8 mouse cellular contexts compared by ENCODE assay signal in genomic region chr13:93718948-93719347, GRCm38 (mm10). TPM values are rescaled to one million over a fixed set of nuclear protein-coding genes. Genes with fewer than 3 reads are reported as not detected.
DNase-seq lines count a peak whose midpoint lies in the region; ATAC-seq and TF ChIP-seq lines count a peak whose summit lies in the region.

No protein-coding gene starts in this region.

- peak in 1 of 2 experiments; percentile 16 for DNase-seq in spleen, adult 2 months (ENCODE audit: low read depth in 1 of 2, low spot score in 2 of 2)
- DNase-seq in spleen, adult 12 weeks (ENCODE audit: low spot score), result no peak
- DNase-seq in c-Kit-positive CD71-negative TER-119-negative erythroid progenitor cells, embryonic 14.5 days (ENCODE audit: low read depth), result peak; percentile 48
- DNase-seq in fibroblast of lung, adult 2 months (ENCODE audit: low read depth), result peak; percentile 14
- peak; percentile 85 for DNase-seq in kidney, postnatal 10 days
- DNase-seq in liver, postnatal 0 days, result peak; percentile 75
- DNase-seq in retina, postnatal 7 days (ENCODE audit: low read depth, low spot score), result peak; percentile 54

- no peak overlapping the region for H3K4me2 ChIP-seq in liver, postnatal 0 days (ENCODE audit: low read depth, low read length)

- no peak for TF ChIP-seq EP300 in liver, postnatal 0 days (IDR thresholded peaks at IDR 0.05; ENCODE audit: low read depth)

- no peak for ATAC-seq in liver, postnatal 0 days
- ATAC-seq in inflammation-experienced regulatory T-cells, adult 6 months, result no peak

- no peaks in the 10 kb centered on the region for H3K4me1 ChIP-seq in spleen, adult 2 months (ENCODE audit: control insufficient read depth, insufficient read depth, insufficient read length)
- H3K4me1 ChIP-seq in liver, postnatal 0 days (ENCODE audit: insufficient read depth), result no peaks in the 10 kb centered on the region

- H3K4me3 ChIP-seq in spleen, adult 2 months (ENCODE audit: extremely low read depth, insufficient read depth, insufficient read length), result no peak overlapping the region
- no peak overlapping the region for H3K4me3 ChIP-seq in liver, postnatal 0 days (ENCODE audit: low read depth, low read length)

- no peaks in the 10 kb centered on the region for H3K9me3 ChIP-seq in liver, postnatal 0 days (ENCODE audit: low read length)

- no peaks in the 10 kb centered on the region for H3K27me3 ChIP-seq in spleen, adult 2 months (ENCODE audit: control insufficient read depth, insufficient read depth, low read length)
- H3K27me3 ChIP-seq in liver, postnatal 0 days (ENCODE audit: insufficient read depth, low read length), result no peaks in the 10 kb centered on the region

- TF ChIP-seq POLR2A in spleen, adult 2 months (IDR thresholded peaks at IDR 0.05; ENCODE audit: low read depth, low read length), result no peak

- WGBS in spleen, adult 2 months, result 4% methylated on average over 7 of the region's 7 CpGs
- 3% methylated on average over 7 of the region's 7 CpGs for WGBS in liver, postnatal 0 days (ENCODE audit: insufficient replicate concordance)

- no peak overlapping the region for H3K9ac ChIP-seq in liver, postnatal 0 days (replicated peaks)

- TF ChIP-seq CTCF in spleen, adult 2 months (IDR thresholded peaks at IDR 0.05; ENCODE audit: extremely low read depth, insufficient read depth, insufficient read length, insufficient replicate concordance), result peak; percentile 46; the same call in 1 of the 2 replicates
- peak; percentile 79 for TF ChIP-seq CTCF in liver, postnatal 0 days (IDR thresholded peaks at IDR 0.05; ENCODE audit: low read depth)

- no peaks in the 10 kb centered on the region for H3K36me3 ChIP-seq in spleen, adult 2 months (ENCODE audit: control insufficient read depth, insufficient read depth, low read length)
- no peaks in the 10 kb centered on the region for H3K36me3 ChIP-seq in liver, postnatal 0 days (replicated peaks; ENCODE audit: insufficient read depth, low read length)

- no peak overlapping the region for H3K27ac ChIP-seq in spleen, adult 2 months (ENCODE audit: insufficient read depth, low read length)
- no peak overlapping the region for H3K27ac ChIP-seq in liver, postnatal 0 days (ENCODE audit: low read depth)

RNA-seq across cellular contexts. Expression of gene Dmgdh, which starts 44.7 kb away (rescaled TPM):
- not detected in 2 replicates for polyA plus RNA-seq in spleen, adult 2 months (2012; rRNA removed)
- 67.3 and 69.2 TPM in 2 replicates for polyA plus RNA-seq in liver, postnatal 0 days (2015; fragmentation: Nextera tagmentation; extraction: Ambion mirVana)
- not detected for polyA plus RNA-seq in inflammation-experienced regulatory T-cells, adult 6 months (2017; shearing (Covaris generic))

RNA-seq across cellular contexts. Expression of gene Bhmt2, which starts 44.8 kb away (rescaled TPM):
- polyA plus RNA-seq in spleen, adult 2 months (2012; rRNA removed), result not detected in 2 replicates
- 162 and 166 TPM in 2 replicates for polyA plus RNA-seq in liver, postnatal 0 days (2015; fragmentation: Nextera tagmentation; extraction: Ambion mirVana)
- polyA plus RNA-seq in inflammation-experienced regulatory T-cells, adult 6 months (2017; shearing (Covaris generic)), result not detected

RNA-seq across cellular contexts. Expression of gene Arsb, which starts 52.5 kb away (rescaled TPM):
- 16.6 and 20.2 TPM in 2 replicates for polyA plus RNA-seq in spleen, adult 2 months (2012; rRNA removed)
- 3.3 and 4.1 TPM in 2 replicates for polyA plus RNA-seq in liver, postnatal 0 days (2015; fragmentation: Nextera tagmentation; extraction: Ambion mirVana)
- polyA plus RNA-seq in inflammation-experienced regulatory T-cells, adult 6 months (2017; shearing (Covaris generic)), result 10 to 100 TPM in 1 of 3 experiments, 1 to 10 TPM in 2; 6.2 to 26.1 (median 9.5) TPM

Comparison
In these comparisons a context has a peak if more than half of its experiments do, and no peak if none do; other contexts are left out.
1. RNA of gene Dmgdh, which starts 44.7 kb away (polyA plus RNA-seq): 67.3 to 69.2 TPM in liver, postnatal 0 days; not detected in spleen, adult 2 months and not detected in inflammation-experienced regulatory T-cells, adult 6 months; every median in the first group is over 10 times any median in the second.
2. RNA of gene Bhmt2, which starts 44.8 kb away (polyA plus RNA-seq): 162 to 166 TPM in liver, postnatal 0 days; not detected in spleen, adult 2 months and not detected in inflammation-experienced regulatory T-cells, adult 6 months; every median in the first group is over 100 times any median in the second.